Mouse (Mus musculus) fat pad, adult 2 months (tissue): Measurements from ENCODE around the gene Tmem135.

Experiments used
- DNase-seq: peaks from one replicate; pipeline ENCODE4 v3.0.0-alpha.2; 2011; ENCODE audit warnings: low read depth, low spot score; ENCODE audit errors: extremely low read depth

Tmem135 gene

GRCm38 (mm10) chr7:89418127-89418653, 14.2 kb upstream of the Tmem135 start:
- DNase-seq = no peak

GRCm38 (mm10) chr7:89417707-89418106, 13.7 kb upstream of the Tmem135 start:
- DNase-seq = no peak

- DNase-seq = no peak
Observed at GRCm38 (mm10) chr7:89416027-89416426, 12.0 kb upstream of the Tmem135 start.

GRCm38 (mm10) chr7:89412094-89412493, 8.1 kb upstream of the Tmem135 start:
- no peak for DNase-seq

- DNase-seq = no peak
Observed at GRCm38 (mm10) chr7:89411346-89411745, 7.3 kb upstream of the Tmem135 start.

- no peak for DNase-seq
Observed at GRCm38 (mm10) chr7:89410294-89410693, 6.3 kb upstream of the Tmem135 start.

GRCm38 (mm10) chr7:89407006-89407940, 3.3 kb upstream of the Tmem135 start:
- DNase-seq = no peak

- no peak for DNase-seq
Observed at GRCm38 (mm10) chr7:89406011-89406410, 2.0 kb upstream of the Tmem135 start.

- DNase-seq = no peak
Observed at GRCm38 (mm10) chr7:89404734-89405440, 865 bp upstream of the Tmem135 start.

- peak; percentile 61 for DNase-seq
Observed at GRCm38 (mm10) chr7:89403053-89403972, 709 bp downstream of the Tmem135 start.

GRCm38 (mm10) chr7:89401936-89402335, 2.1 kb downstream of the Tmem135 start:
- no peak for DNase-seq

GRCm38 (mm10) chr7:89401136-89401858, 2.7 kb downstream of the Tmem135 start:
- DNase-seq = no peak

GRCm38 (mm10) chr7:89400721-89401120, 3.3 kb downstream of the Tmem135 start:
- no peak for DNase-seq

- DNase-seq = no peak
Observed at GRCm38 (mm10) chr7:89397837-89398534, 6.0 kb downstream of the Tmem135 start.

- no peak for DNase-seq
Observed at GRCm38 (mm10) chr7:89396386-89396785, 7.6 kb downstream of the Tmem135 start.

GRCm38 (mm10) chr7:89395399-89395798, 8.6 kb downstream of the Tmem135 start:
- DNase-seq = no peak

- no peak for DNase-seq
Observed at GRCm38 (mm10) chr7:89392825-89393224, 11.2 kb downstream of the Tmem135 start.

- DNase-seq = no peak
Observed at GRCm38 (mm10) chr7:89392388-89392787, 11.6 kb downstream of the Tmem135 start.

- no peak for DNase-seq
Observed at GRCm38 (mm10) chr7:89391831-89392230, 12.2 kb downstream of the Tmem135 start.
